Comparison of ENCODE assay signal across 8 mouse cellular contexts in the genomic region with DNA sequence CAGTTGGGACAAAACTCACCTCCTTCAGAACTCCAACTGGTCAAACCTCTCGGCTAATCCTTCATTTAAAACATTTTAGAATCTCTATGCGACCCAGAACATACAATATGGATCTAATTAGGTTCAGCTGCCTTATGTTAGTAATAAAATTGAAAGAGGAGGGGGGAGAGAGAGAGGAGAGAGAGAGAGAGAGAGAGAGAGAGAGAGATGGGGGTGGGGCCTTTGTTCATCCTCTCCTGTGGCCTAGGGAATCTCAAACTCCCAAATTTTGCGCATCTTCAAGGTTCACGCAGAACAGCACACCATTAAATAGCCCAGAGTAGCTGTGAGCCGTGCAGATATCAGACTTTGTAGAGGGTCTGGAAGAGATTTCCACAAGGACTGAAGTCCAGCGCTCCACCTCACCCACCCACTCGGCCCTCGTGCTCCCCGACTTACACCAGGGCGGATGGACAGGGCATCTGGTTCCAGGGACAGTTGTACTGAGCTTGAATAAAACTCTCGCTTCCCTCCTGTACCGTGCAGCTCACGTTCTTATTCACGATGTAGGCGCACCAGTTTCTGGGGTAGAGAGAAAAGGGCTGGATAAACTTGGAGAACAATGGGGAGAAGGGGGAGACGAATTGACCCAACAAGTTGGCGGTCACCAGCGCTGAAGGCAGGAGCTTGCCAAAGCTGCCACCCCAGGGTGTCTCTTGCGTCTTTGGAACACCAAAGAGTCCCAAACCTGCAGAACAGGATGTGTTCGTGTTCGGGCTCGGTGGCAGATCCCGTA. TPM values are rescaled to one million over a fixed set of nuclear protein-coding genes. Genes with fewer than 3 reads are reported as not detected.
DNase-seq lines count a peak whose midpoint lies in the region; ATAC-seq and TF ChIP-seq lines count a peak whose summit lies in the region.

No protein-coding gene starts in this region.

- H3K4me1 ChIP-seq in E14TG2a.4 (replicated peaks; ENCODE audit: low read depth, low read length), result peaks cover 13% of the 10 kb centered on the region
- peaks cover 55% of the 10 kb centered on the region for H3K4me1 ChIP-seq in erythroblast, embryonic 14.5 days (ENCODE audit: control insufficient read depth)
- H3K4me1 ChIP-seq in midbrain, embryonic 15.5 days, result peaks cover 25% of the 10 kb centered on the region

- WGBS in midbrain, embryonic 15.5 days, result 4% methylated on average over 23 of the region's 23 CpGs

- peaks cover 62% of the 10 kb centered on the region for H3K27me3 ChIP-seq in E14TG2a.4 (ENCODE audit: insufficient read depth, low read length)
- H3K27me3 ChIP-seq in erythroblast, embryonic 14.5 days (ENCODE audit: control insufficient read depth), result peaks cover 28% of the 10 kb centered on the region
- peaks cover 34% of the 10 kb centered on the region for H3K27me3 ChIP-seq in midbrain, embryonic 15.5 days (replicated peaks)

- peak overlapping the region; percentile 100 for H3K4me2 ChIP-seq in midbrain, embryonic 15.5 days

- peak overlapping the region; percentile 59 for H3K9ac ChIP-seq in midbrain, embryonic 15.5 days

- no peaks in the 10 kb centered on the region for H3K9me3 ChIP-seq in E14TG2a.4 (ENCODE audit: low read length)
- H3K9me3 ChIP-seq in erythroblast, embryonic 14.5 days (ENCODE audit: control insufficient read depth, low read length), result no peaks in the 10 kb centered on the region
- H3K9me3 ChIP-seq in midbrain, embryonic 15.5 days, result no peaks in the 10 kb centered on the region

- ATAC-seq in midbrain, embryonic 15.5 days (replicated peaks), result peak; percentile 49; the same call in 1 of the 2 replicates

- H3K36me3 ChIP-seq in E14TG2a.4 (ENCODE audit: insufficient read depth, low read length), result no peaks in the 10 kb centered on the region
- H3K36me3 ChIP-seq in erythroblast, embryonic 14.5 days (ENCODE audit: control insufficient read depth), result peaks cover 34% of the 10 kb centered on the region
- H3K36me3 ChIP-seq in midbrain, embryonic 15.5 days (replicated peaks), result no peaks in the 10 kb centered on the region

- no peak overlapping the region for H3K27ac ChIP-seq in midbrain, embryonic 15.5 days

- peak; percentile 18 to 31 for DNase-seq in cerebellum, postnatal 10 days
- DNase-seq in cerebellum, adult 11 months, result no peak
- peak; percentile 13 for DNase-seq in induced T-regulatory cell, adult 2 months (ENCODE audit: low read depth)
- no peak for DNase-seq in spleen, adult 12 weeks (ENCODE audit: low spot score)
- DNase-seq in frontal cortex, postnatal 25 days (ENCODE audit: low spot score in 2 of 2), result no peak

- H3K4me3 ChIP-seq in E14TG2a.4 (replicated peaks; ENCODE audit: low read length), result peak overlapping the region; percentile 83
- peak overlapping the region; percentile 85 for H3K4me3 ChIP-seq in erythroblast, embryonic 14.5 days (replicated peaks)
- H3K4me3 ChIP-seq in midbrain, embryonic 15.5 days, result peak overlapping the region; percentile 59

- no peak for TF ChIP-seq CTCF in E14TG2a.4 (conservative IDR thresholded peaks at IDR 0.05; ENCODE audit: low read length)

RNA-seq across cellular contexts. Expression of a gene that starts 1.9 kb away (rescaled TPM):
- 21.3 and 32.0 TPM in 2 replicates for polyA plus RNA-seq in erythroblast, embryonic 14.5 days (2012)
- 1.2 and 2.0 TPM in 2 replicates for polyA plus RNA-seq in midbrain, embryonic 15.5 days (2015; fragmentation: Nextera tagmentation; extraction: Ambion mirVana)

Comparison
In these comparisons a context has a peak if more than half of its experiments do, and no peak if none do; other contexts are left out.
1. DNase-seq: peak in cerebellum, postnatal 10 days (2 of 2) and induced T-regulatory cell, adult 2 months (single experiment); none in cerebellum, adult 11 months (single experiment), spleen, adult 12 weeks (single experiment) and frontal cortex, postnatal 25 days (0 of 2).
2. Peak in every context shown above with its lines, with median percentiles within 50 percentile points of each other: H3K4me3 ChIP-seq.